Mouse (Mus musculus) embryonic facial prominence, embryonic 11.5 days (tissue): ENCODE results near the gene 4933434E20Rik. TPM values are rescaled to one million over a fixed set of nuclear protein-coding genes. Genes with fewer than 3 reads are reported as not detected.

Source experiments
- ATAC-seq: fragments of 200-750 bp; cut with Nextera tagmentation; replicated peaks from 2 replicates; pipeline ENCODE4 v1.8.0; 2017; ENCODE audit warnings: low read depth; ENCODE audit not compliant: insufficient number of reproducible peaks, low FRiP score, low TSS enrichment
- DNase-seq: peaks from one replicate; pipeline ENCODE4 v3.0.0-alpha.2; 2015; ENCODE audit warnings: low spot score
- H3K27ac ChIP-seq: fragments of 300-500 bp; sonication (generic); replicated peaks from 2 replicates; pipeline ENCODE4 v1.5.1; 2014; ENCODE audit warnings: mild to moderate bottlenecking, low read depth, low read length, control low read depth
- H3K27me3 ChIP-seq: fragments of 300-500 bp; sonication (generic); 2 replicates; pipeline ENCODE4 v1.6.1; 2014; ENCODE audit warnings: mild to moderate bottlenecking, low read length, moderate library complexity, mixed read lengths; ENCODE audit not compliant: control insufficient read depth, insufficient read depth
- H3K36me3 ChIP-seq: fragments of 300-500 bp; sonication (generic); replicated peaks from 2 replicates; pipeline ENCODE4 v1.6.1; 2014; ENCODE audit warnings: low read depth, mild to moderate bottlenecking, low read length, moderate library complexity, mixed read lengths; ENCODE audit not compliant: control insufficient read depth, insufficient read depth
- H3K4me1 ChIP-seq: fragments of 300-500 bp; sonication (generic); 2 replicates; pipeline ENCODE4 v1.6.1; 2014; ENCODE audit warnings: low read length, mixed read lengths; ENCODE audit not compliant: control insufficient read depth, insufficient read depth
- H3K4me2 ChIP-seq: fragments of 300-500 bp; sonication (generic); 2 replicates; pipeline ENCODE4 v1.6.1; 2014; ENCODE audit warnings: low read depth, mild to moderate bottlenecking, control low read depth, low read length, moderate library complexity
- H3K4me3 ChIP-seq: fragments of 300-500 bp; sonication (generic); 2 replicates; pipeline ENCODE4 v1.5.1; 2014; ENCODE audit warnings: low read depth, low read length, control low read depth
- H3K9ac ChIP-seq: fragments of 300-500 bp; sonication (generic); replicated peaks from 2 replicates; pipeline ENCODE4 v1.6.1; 2014; ENCODE audit warnings: mild to moderate bottlenecking, control low read depth, low read length
- H3K9me3 ChIP-seq: fragments of 300-500 bp; sonication (generic); replicated peaks from 2 replicates; pipeline ENCODE4 v1.6.1; 2016; ENCODE audit warnings: mild to moderate bottlenecking, low read length, inconsistent platforms, mixed read lengths; ENCODE audit not compliant: control insufficient read depth
- WGBS: fragments of 180-500 bp; shearing (Covaris S2); extraction: QIAGEN DNeasy Blood & Tissue Kit; methylation state at CpG from one replicate; pipeline ENCODE4 v1.1.7; 2014; 5-methylcytosine and 5-hydroxymethylcytosine counted together
- polyA plus RNA-seq: library from polyadenylated mRNA; unstranded; fragments of >200 nt; fragmentation: Nextera tagmentation; extraction: Ambion mirVana; gene quantifications from 2 replicates; pipeline ENCODE4 v1.2.1, GENCODE M21; 2014

Gene 4933434E20Rik
- polyA plus RNA-seq, 1 experiment from 2014 or later, result 176 TPM

DNA sequence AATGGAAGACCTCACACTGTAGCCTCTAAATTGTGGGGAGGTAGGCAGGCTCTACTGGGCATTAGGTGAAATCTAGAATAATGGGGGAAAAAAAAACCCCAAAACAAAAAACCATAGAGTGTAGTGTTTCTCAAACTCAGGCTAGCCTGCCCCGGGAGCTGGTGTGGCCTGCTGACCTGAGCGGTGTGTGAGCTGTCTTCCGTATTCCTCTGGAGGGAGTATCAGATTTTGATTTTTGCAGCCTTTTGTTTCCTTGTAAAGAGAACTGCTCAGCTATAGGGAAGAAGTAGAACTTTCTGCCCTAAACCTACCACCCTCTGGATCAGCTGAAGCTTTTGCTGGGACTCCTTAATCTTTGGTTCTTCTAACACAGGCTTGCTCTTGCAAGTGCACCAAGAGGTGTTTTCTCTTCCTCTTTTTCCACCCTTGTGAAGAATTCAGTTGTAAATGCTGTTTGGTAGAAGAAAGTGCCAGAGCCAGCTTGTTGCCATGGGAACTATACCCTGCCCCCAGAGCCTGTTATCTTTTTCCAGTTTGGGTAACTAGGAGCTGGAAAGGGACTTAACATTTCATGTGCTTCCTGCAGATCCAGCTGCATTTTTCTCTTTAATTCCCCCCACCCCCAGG lies 32.4 kb downstream of the 4933434E20Rik start:
- Histone ChIP-seq H3K4me2 (no peak overlapping the region), H3K4me3 (0 out of 2 replicates have a peak overlapping the region, but pooled peaks have one; percentile 3), H3K27ac (0 out of 2 replicates have a peak overlapping the region, but pooled peaks have one; percentile 0), H3K4me1 (no peaks in the 10 kb centered on the region; the same call in 1 of the 2 replicates), H3K27me3 (no peaks in the 10 kb centered on the region), H3K36me3 (peaks cover 2% of the 10 kb centered on the region), H3K9me3 (no peaks in the 10 kb centered on the region), H3K9ac (no peak overlapping the region)
- 51% methylated on average over 3 of the region's 3 CpGs for whole genome bisulfite sequencing
- no peak for DNase-seq
- no peak for ATAC-seq

GRCm38 (mm10) chr3:90084790-90085189 lies 33.4 kb downstream of the 4933434E20Rik start:
- ATAC-seq, result no peak
- DNase-seq, result no peak
- no peaks in the 10 kb centered on the region for H3K27me3 ChIP-seq
- H3K9ac ChIP-seq, result no peak overlapping the region
- WGBS, result 78% methylated on average over 4 of the region's 4 CpGs
- no peak overlapping the region for H3K27ac ChIP-seq
- no peak overlapping the region for H3K4me2 ChIP-seq
- no peaks in the 10 kb centered on the region; the same call in 1 of the 2 replicates for H3K4me1 ChIP-seq
- no peak overlapping the region for H3K4me3 ChIP-seq
- H3K9me3 ChIP-seq, result no peaks in the 10 kb centered on the region
- H3K36me3 ChIP-seq, result peaks cover 5% of the 10 kb centered on the region

DNA sequence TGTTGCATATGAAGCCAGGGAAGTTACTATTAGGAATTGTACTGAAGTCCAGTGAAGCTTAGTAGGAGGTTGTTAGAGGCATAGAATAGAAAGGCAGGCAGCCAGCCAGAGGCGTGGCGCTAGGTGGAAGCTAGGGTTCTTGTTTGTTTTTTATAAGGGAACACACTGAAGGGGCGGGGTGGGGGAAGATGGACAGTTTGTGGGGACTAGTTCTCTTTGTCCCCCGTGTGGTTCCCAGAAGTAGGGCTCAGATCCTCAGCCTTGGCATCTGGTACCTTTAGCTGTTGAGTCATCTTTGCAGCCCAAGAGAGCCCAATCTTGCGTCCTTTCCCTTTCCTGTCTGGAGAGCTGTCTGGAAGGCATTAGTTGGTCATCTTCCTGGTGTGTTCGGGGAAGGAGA lies 33.8 kb downstream of the 4933434E20Rik start:
- Histone ChIP-seq H3K9ac (no peak overlapping the region), H3K27ac (no peak overlapping the region), H3K4me1 (no peaks in the 10 kb centered on the region; the same call in 1 of the 2 replicates), H3K27me3 (no peaks in the 10 kb centered on the region), H3K4me3 (no peak overlapping the region), H3K36me3 (peaks cover 5% of the 10 kb centered on the region), H3K9me3 (no peaks in the 10 kb centered on the region), H3K4me2 (no peak overlapping the region)
- 86% methylated on average over 6 of the region's 6 CpGs for WGBS
- DNase-seq (no peak), ATAC-seq (no peak)

DNA sequence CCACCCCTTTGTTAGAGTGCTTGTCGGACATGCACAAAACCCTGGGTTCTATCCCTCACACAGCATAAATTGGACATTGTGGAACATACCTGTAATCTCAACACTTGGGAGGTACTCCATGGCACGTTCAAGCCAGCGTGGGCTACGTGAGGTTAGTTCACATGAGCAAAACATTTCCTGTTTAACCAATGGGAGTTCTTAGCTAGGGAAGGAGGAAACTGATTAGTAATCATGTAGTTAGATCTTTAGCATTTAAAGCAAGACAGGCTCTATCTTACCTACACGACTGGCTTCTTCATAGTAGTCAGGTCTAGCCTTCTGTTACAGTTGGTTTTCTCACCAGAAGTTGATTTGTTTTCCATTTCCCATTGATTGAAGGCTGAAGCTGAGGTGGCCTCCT lies 34.6 kb downstream of the 4933434E20Rik start:
- Histone ChIP-seq H3K36me3 (peaks cover 12% of the 10 kb centered on the region), H3K27me3 (no peaks in the 10 kb centered on the region), H3K9me3 (no peaks in the 10 kb centered on the region), H3K27ac (no peak overlapping the region), H3K4me1 (no peaks in the 10 kb centered on the region; the same call in 1 of the 2 replicates), H3K9ac (no peak overlapping the region), H3K4me2 (no peak overlapping the region), H3K4me3 (no peak overlapping the region)
- 94% methylated on average over 5 of the region's 5 CpGs for WGBS
- DNase-seq, result no peak
- no peak for ATAC-seq

- H3K27ac ChIP-seq, result no peak overlapping the region
- H3K27me3 ChIP-seq, result no peaks in the 10 kb centered on the region
- no peaks in the 10 kb centered on the region for H3K4me1 ChIP-seq
- 96% methylated on average over 2 of the region's 2 CpGs for WGBS
- H3K9me3 ChIP-seq, result no peaks in the 10 kb centered on the region
- H3K9ac ChIP-seq, result no peak overlapping the region
- no peak overlapping the region for H3K4me2 ChIP-seq
- H3K36me3 ChIP-seq, result peaks cover 24% of the 10 kb centered on the region
- no peak for ATAC-seq
- DNase-seq, result no peak
- H3K4me3 ChIP-seq, result no peak overlapping the region
These were observed 37.2 kb downstream of the 4933434E20Rik start for GRCm38 (mm10) chr3:90088617-90089016.

DNA sequence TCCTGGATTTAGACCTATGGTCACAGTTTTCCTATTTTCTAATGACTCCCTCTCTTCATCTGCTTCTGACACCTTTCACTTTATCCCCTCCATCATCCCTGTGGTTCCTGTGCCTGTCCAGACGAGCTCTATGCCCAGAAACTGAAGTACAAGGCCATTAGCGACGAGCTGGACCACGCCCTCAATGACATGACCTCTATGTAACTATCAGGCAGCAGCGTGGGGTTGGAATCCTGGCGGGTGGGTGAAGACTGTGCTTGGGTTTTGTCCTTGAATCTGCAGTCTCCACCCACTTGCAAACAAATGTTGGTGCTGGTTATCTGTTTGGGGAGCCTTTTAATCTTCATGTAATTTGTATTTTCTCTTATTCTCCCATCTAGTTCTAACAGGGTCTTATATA lies 39.5 kb downstream of the 4933434E20Rik start:
- no peak overlapping the region for H3K27ac ChIP-seq
- 94% methylated on average over 6 of the region's 6 CpGs for WGBS
- no peak overlapping the region for H3K4me2 ChIP-seq
- H3K27me3 ChIP-seq, result no peaks in the 10 kb centered on the region
- DNase-seq (no peak), ATAC-seq (no peak)
- no peaks in the 10 kb centered on the region for H3K4me1 ChIP-seq
- no peak overlapping the region for H3K4me3 ChIP-seq
- H3K36me3 ChIP-seq, result peaks cover 28% of the 10 kb centered on the region
- H3K9ac ChIP-seq, result no peak overlapping the region
- no peaks in the 10 kb centered on the region for H3K9me3 ChIP-seq

DNA sequence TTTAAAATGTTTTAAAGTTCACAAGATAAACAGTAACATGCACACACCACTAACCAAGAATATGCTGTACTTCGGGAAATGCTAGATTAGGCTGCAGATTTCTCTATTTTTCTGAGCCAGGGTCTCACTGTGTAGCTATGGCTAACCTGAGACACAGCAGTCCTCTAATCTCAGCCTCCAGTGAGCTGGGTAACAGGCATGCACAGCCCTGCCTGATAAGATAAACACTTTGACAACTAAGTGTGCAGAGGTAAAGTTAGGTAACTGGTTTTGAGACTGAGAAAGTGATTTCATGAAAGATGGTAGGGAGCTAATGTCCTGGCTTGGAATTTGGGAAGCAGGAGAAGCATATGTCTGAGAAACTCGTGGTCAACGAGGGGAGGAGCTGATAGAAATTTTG lies 43.0 kb downstream of the 4933434E20Rik start:
- 92% methylated on average over 3 of the region's 3 CpGs for WGBS

GRCm38 (mm10) chr3:90097928-90098327 lies 46.5 kb downstream of the 4933434E20Rik start:
- H3K27me3 ChIP-seq, result no peaks in the 10 kb centered on the region
- H3K36me3 ChIP-seq, result peaks cover 17% of the 10 kb centered on the region
- H3K4me3 ChIP-seq, result no peak overlapping the region
- 90% methylated on average over 5 of the region's 5 CpGs for WGBS
- no peak overlapping the region for H3K9ac ChIP-seq
- DNase-seq (no peak), ATAC-seq (no peak)
- no peak overlapping the region for H3K4me2 ChIP-seq
- H3K9me3 ChIP-seq, result no peaks in the 10 kb centered on the region
- no peaks in the 10 kb centered on the region for H3K4me1 ChIP-seq
- no peak overlapping the region for H3K27ac ChIP-seq

More for the DNA sequence above, 43.0 kb downstream of the 4933434E20Rik start:
- Histone ChIP-seq H3K9me3 (no peaks in the 10 kb centered on the region), H3K27me3 (no peaks in the 10 kb centered on the region), H3K27ac (no peak overlapping the region), H3K4me2 (no peak overlapping the region), H3K36me3 (peaks cover 31% of the 10 kb centered on the region), H3K4me1 (no peaks in the 10 kb centered on the region), H3K9ac (no peak overlapping the region), H3K4me3 (no peak overlapping the region)
- ATAC-seq (no peak), DNase-seq (no peak)
